Mouse (Mus musculus) embryonic facial prominence, embryonic 14.5 days (tissue): ENCODE results near the gene Etfrf1. TPM values are rescaled to one million over a fixed set of nuclear protein-coding genes. Genes with fewer than 3 reads are reported as not detected.
A peak's percentile ranks its signal among the peaks of the same experiment; 100 is the strongest.

Experiments used
- ATAC-seq: fragments of 200-750 bp; cut with Nextera tagmentation; 2 replicates; pipeline ENCODE4 v1.8.0; 2017; ENCODE audit warnings: low read depth, moderate number of reproducible peaks, moderate TSS enrichment
- DNase-seq: peaks from one replicate; pipeline ENCODE4 v3.0.0-alpha.2; 2015; ENCODE audit warnings: low spot score
- H3K27ac ChIP-seq: fragments of 300-500 bp; sonication (generic); replicated peaks from 2 replicates; pipeline ENCODE4 v1.5.1; 2014; ENCODE audit warnings: low read depth, mild to moderate bottlenecking, low read length, moderate library complexity
- H3K27me3 ChIP-seq: fragments of 300-500 bp; sonication (generic); replicated peaks from 2 replicates; pipeline ENCODE4 v1.6.1; 2014; ENCODE audit warnings: low read length; ENCODE audit not compliant: control insufficient read depth, insufficient read depth
- H3K36me3 ChIP-seq: fragments of 300-500 bp; sonication (generic); 2 replicates; pipeline ENCODE4 v1.6.1; 2014; ENCODE audit warnings: low read length, mixed read lengths; ENCODE audit not compliant: control insufficient read depth, insufficient read depth
- H3K4me1 ChIP-seq: fragments of 300-500 bp; sonication (generic); 2 replicates; pipeline ENCODE4 v1.6.1; 2014; ENCODE audit warnings: antibody characterized with exemption, low read length; ENCODE audit not compliant: control insufficient read depth, insufficient read depth
- H3K4me2 ChIP-seq: fragments of 300-500 bp; sonication (generic); 2 replicates; pipeline ENCODE4 v1.6.1; 2014; ENCODE audit warnings: low read depth, mild to moderate bottlenecking, low read length, moderate library complexity, mixed read lengths
- H3K4me3 ChIP-seq: fragments of 300-500 bp; sonication (generic); 2 replicates; pipeline ENCODE4 v1.5.1; 2014; ENCODE audit warnings: low read depth, mild to moderate bottlenecking, low read length
- H3K9ac ChIP-seq: fragments of 300-500 bp; sonication (generic); 2 replicates; pipeline ENCODE4 v1.6.1; 2014; ENCODE audit warnings: low read depth, mild to moderate bottlenecking, low read length, moderate library complexity, mixed read lengths
- H3K9me3 ChIP-seq: fragments of 300-500 bp; sonication (generic); 2 replicates; pipeline ENCODE4 v1.6.1; 2016; ENCODE audit warnings: low read length; ENCODE audit not compliant: control insufficient read depth
- WGBS: fragments of 180-500 bp; shearing (Covaris S2); extraction: QIAGEN DNeasy Blood & Tissue Kit; methylation state at CpG from one replicate; pipeline ENCODE4 v1.1.7; 2014; 5-methylcytosine and 5-hydroxymethylcytosine counted together
- polyA plus RNA-seq: library from polyadenylated mRNA; unstranded; fragments of >200 nt; fragmentation: Nextera tagmentation; extraction: Ambion mirVana; gene quantifications from 2 replicates; pipeline ENCODE4 v1.2.1, GENCODE M21; 2014

The Etfrf1 gene
- polyA plus RNA-seq, 1 experiment from 2014 or later, result 28.4 TPM

GRCm38 (mm10) chr6:145211376-145212305 is 707 bp downstream of the Etfrf1 start:
- WGBS, result 3% methylated on average over 21 of the region's 21 CpGs
- H3K36me3 ChIP-seq, result peaks cover 9% of the 10 kb centered on the region; the same call in 1 of the 2 replicates
- DNase-seq (no peak), ATAC-seq (peak; percentile 21)
- peak overlapping the region; percentile 64 for H3K4me2 ChIP-seq
- H3K9ac ChIP-seq, result peak overlapping the region; percentile 91
- H3K27ac ChIP-seq, result peak overlapping the region; percentile 95
- peak overlapping the region; percentile 68 for H3K4me3 ChIP-seq
- H3K27me3 ChIP-seq, result no peaks in the 10 kb centered on the region
- H3K4me1 ChIP-seq, result peaks cover 11% of the 10 kb centered on the region
- H3K9me3 ChIP-seq, result no peaks in the 10 kb centered on the region

- Histone ChIP-seq H3K36me3 (peaks cover 19% of the 10 kb centered on the region), H3K9ac (no peak overlapping the region), H3K27ac (no peak overlapping the region), H3K4me1 (peaks cover 11% of the 10 kb centered on the region), H3K4me3 (no peak overlapping the region), H3K4me2 (no peak overlapping the region), H3K9me3 (no peaks in the 10 kb centered on the region), H3K27me3 (no peaks in the 10 kb centered on the region)
- ATAC-seq (no peak), DNase-seq (no peak)
- 62% methylated on average over 2 of the region's 2 CpGs for WGBS
Measured at GRCm38 (mm10) chr6:145213916-145214315, 3.0 kb downstream of the Etfrf1 start.

GRCm38 (mm10) chr6:145215826-145216225 is 4.9 kb downstream of the Etfrf1 start:
- ATAC-seq (no peak), DNase-seq (no peak)
- peaks cover 32% of the 10 kb centered on the region for H3K36me3 ChIP-seq
- H3K27ac ChIP-seq, result no peak overlapping the region
- H3K4me2 ChIP-seq, result no peak overlapping the region
- WGBS, result 92% methylated on average over 3 of the region's 3 CpGs
- H3K9ac ChIP-seq, result no peak overlapping the region
- no peak overlapping the region for H3K4me3 ChIP-seq
- no peaks in the 10 kb centered on the region for H3K9me3 ChIP-seq
- no peaks in the 10 kb centered on the region for H3K27me3 ChIP-seq
- H3K4me1 ChIP-seq, result peaks cover 6% of the 10 kb centered on the region; the same call in 1 of the 2 replicates

- no peaks in the 10 kb centered on the region for H3K27me3 ChIP-seq
- DNase-seq, result no peak
Measured at GRCm38 (mm10) chr6:145224246-145224645, 13.3 kb downstream of the Etfrf1 start.

GRCm38 (mm10) chr6:145226296-145226695 is 15.4 kb downstream of the Etfrf1 start:
- ATAC-seq (no peak), DNase-seq (no peak)
- WGBS, result 85% methylated on average over 3 of the region's 3 CpGs
- no peak overlapping the region for H3K9ac ChIP-seq
- H3K4me1 ChIP-seq, result no peaks in the 10 kb centered on the region
- no peaks in the 10 kb centered on the region for H3K27me3 ChIP-seq
- H3K36me3 ChIP-seq, result peaks cover 36% of the 10 kb centered on the region
- no peak overlapping the region for H3K4me3 ChIP-seq
- no peak overlapping the region for H3K27ac ChIP-seq
- no peak overlapping the region for H3K4me2 ChIP-seq
- no peaks in the 10 kb centered on the region for H3K9me3 ChIP-seq

More at GRCm38 (mm10) chr6:145224246-145224645, 13.3 kb downstream of the Etfrf1 start:
- H3K4me2 ChIP-seq, result no peak overlapping the region
- WGBS, result 87% methylated on average over 6 of the region's 6 CpGs
- no peak overlapping the region for H3K4me3 ChIP-seq
- no peak overlapping the region for H3K27ac ChIP-seq
- H3K9ac ChIP-seq, result no peak overlapping the region
- no peaks in the 10 kb centered on the region for H3K4me1 ChIP-seq
- no peaks in the 10 kb centered on the region for H3K9me3 ChIP-seq
- peaks cover 30% of the 10 kb centered on the region for H3K36me3 ChIP-seq
- ATAC-seq, result no peak

- H3K9me3 ChIP-seq, result no peaks in the 10 kb centered on the region
- H3K9ac ChIP-seq, result no peak overlapping the region
- DNase-seq, result no peak
- H3K27ac ChIP-seq, result no peak overlapping the region
- H3K4me2 ChIP-seq, result no peak overlapping the region
- WGBS, result 83% methylated on average over 1 of the region's 1 CpGs
- ATAC-seq, result no peak
- H3K27me3 ChIP-seq, result no peaks in the 10 kb centered on the region
- H3K4me1 ChIP-seq, result no peaks in the 10 kb centered on the region
- H3K4me3 ChIP-seq, result no peak overlapping the region
- H3K36me3 ChIP-seq, result peaks cover 29% of the 10 kb centered on the region
Measured at GRCm38 (mm10) chr6:145234391-145234790, 23.5 kb downstream of the Etfrf1 start.

GRCm38 (mm10) chr6:145235367-145235766 is 24.4 kb downstream of the Etfrf1 start:
- H3K4me3 ChIP-seq, result no peak overlapping the region
- H3K27ac ChIP-seq, result no peak overlapping the region
- H3K4me1 ChIP-seq, result no peaks in the 10 kb centered on the region
- H3K27me3 ChIP-seq, result no peaks in the 10 kb centered on the region
- H3K4me2 ChIP-seq, result no peak overlapping the region
- peaks cover 31% of the 10 kb centered on the region for H3K36me3 ChIP-seq
- WGBS, result 83% methylated on average over 6 of the region's 6 CpGs
- no peak for DNase-seq
- no peak overlapping the region for H3K9ac ChIP-seq
- no peaks in the 10 kb centered on the region for H3K9me3 ChIP-seq
- ATAC-seq, result no peak

- no peaks in the 10 kb centered on the region for H3K4me1 ChIP-seq
- no peaks in the 10 kb centered on the region for H3K9me3 ChIP-seq
- no peak overlapping the region for H3K27ac ChIP-seq
- 78% methylated on average over 4 of the region's 4 CpGs for WGBS
- H3K4me3 ChIP-seq, result no peak overlapping the region
- H3K36me3 ChIP-seq, result peaks cover 25% of the 10 kb centered on the region
- no peak for ATAC-seq
- H3K27me3 ChIP-seq, result no peaks in the 10 kb centered on the region
- DNase-seq, result no peak
- no peak overlapping the region for H3K9ac ChIP-seq
- H3K4me2 ChIP-seq, result no peak overlapping the region
Measured at GRCm38 (mm10) chr6:145237148-145237547, 26.2 kb downstream of the Etfrf1 start.

- H3K4me3 ChIP-seq, result no peak overlapping the region
- no peak overlapping the region for H3K4me2 ChIP-seq
- H3K27me3 ChIP-seq, result no peaks in the 10 kb centered on the region
- ATAC-seq, result no peak
- no peak for DNase-seq
- WGBS, result 94% methylated on average over 6 of the region's 6 CpGs
- no peaks in the 10 kb centered on the region for H3K9me3 ChIP-seq
- H3K4me1 ChIP-seq, result no peaks in the 10 kb centered on the region
- H3K9ac ChIP-seq, result no peak overlapping the region
- H3K36me3 ChIP-seq, result peaks cover 36% of the 10 kb centered on the region
- no peak overlapping the region for H3K27ac ChIP-seq
Measured at GRCm38 (mm10) chr6:145240285-145240684, 29.4 kb downstream of the Etfrf1 start.
